Mouse (Mus musculus) granulocyte monocyte progenitor cell, adult 5-6 weeks (primary cell): ENCODE data around the gene Snx9. TPM values are rescaled to one million over a fixed set of nuclear protein-coding genes. Genes with fewer than 3 reads are reported as not detected.

Experiments used
- total RNA-seq, 2 experiments: library from RNA; stranded (forward) in 1 of 2; stranded (reverse) in 1 of 2; fragments of 200-712, 200-1000 nt in 1 of 2; fragments of >200 nt in 1 of 2; fragmentation: Nextera tagmentation in 1 of 2; gene quantifications; 2 replicates each; pipeline ENCODE4 v1.2.3; 2014 to 2017

Snx9 gene
- total RNA-seq, 2 experiments from 2014 or later, result 26.9 to 33.9 TPM

Other genes with a start within 250 kb of the Snx9 start
- gene Synj2, start 100.0 kb downstream of the Snx9 start, total RNA-seq (2014; fragmentation: Nextera tagmentation), result 11.2 and 14.4 TPM in 2 replicates
- gene Synj2, start 100.0 kb downstream of the Snx9 start, total RNA-seq (2017), result 9.3 and 11.6 TPM in 2 replicates
- gene Serac1, start 238.4 kb downstream of the Snx9 start, total RNA-seq (2014; fragmentation: Nextera tagmentation), result 4.3 and 5.0 TPM in 2 replicates
- 1.9 and 5.5 TPM in 2 replicates for gene Serac1, start 238.4 kb downstream of the Snx9 start, total RNA-seq (2017)
- 63.8 and 77.1 TPM in 2 replicates for gene Gtf2h5, start 238.5 kb downstream of the Snx9 start, total RNA-seq (2014; fragmentation: Nextera tagmentation)
- 53.3 and 74.9 TPM in 2 replicates for gene Gtf2h5, start 238.5 kb downstream of the Snx9 start, total RNA-seq (2017)